Mouse (Mus musculus): Measurements from ENCODE around the gene Ap3m1. TPM values are rescaled to one million over a fixed set of nuclear protein-coding genes. Genes with fewer than 3 reads are reported as not detected.

The Ap3m1 gene
- polyA plus RNA-seq, 1 experiment from 2014 or later, result 72.3 TPM

- peaks cover 21 to 63% of the 10 kb centered on the region in 2 experiments for H3K4me1 ChIP-seq (ENCODE audit: control insufficient read depth in 2 of 2, insufficient read depth in 2 of 2, low read length in 2 of 2)
- no peak overlapping the region for H3K4me3 ChIP-seq (ENCODE audit: control insufficient read depth in 1 of 2, insufficient read depth in 1 of 2, low read depth in 1 of 2, low read length in 2 of 2)
- H3K9ac ChIP-seq (ENCODE audit: low read length), result no peak overlapping the region
- 0 out of 2 replicates have a peak overlapping the region, but pooled peaks have one; percentile 8 for H3K4me2 ChIP-seq (ENCODE audit: low read length)
- H3K36me3 ChIP-seq (ENCODE audit: control insufficient read depth, insufficient read depth, low read length), result no peaks in the 10 kb centered on the region
- WGBS, result 11% methylated on average over 1 of the region's 1 CpGs
- H3K9me3 ChIP-seq (ENCODE audit: control insufficient read depth, low read length), result no peaks in the 10 kb centered on the region
- no peaks in the 10 kb centered on the region for H3K27me3 ChIP-seq (ENCODE audit: control insufficient read depth, insufficient read depth, low read length)
- ATAC-seq (ENCODE audit: insufficient number of reproducible peaks, insufficient read depth, low FRiP score, low read depth), result no peak
- peak overlapping the region; percentile 35 to 52; a peak in 2 of 4 replicates for H3K27ac ChIP-seq (replicated peaks in 1 of 2; ENCODE audit: control insufficient read depth in 1 of 2, insufficient read depth in 1 of 2, low read depth in 2 of 2, low read length in 2 of 2)
Observed at GRCm38 (mm10) chr14:21082823-21083222, 30.5 kb upstream of the Ap3m1 start.

GRCm38 (mm10) chr14:21078511-21078910, 26.2 kb upstream of the Ap3m1 start:
- peak overlapping the region in 1 of 2 experiments; percentile 59; a peak in 2 of 4 replicates for H3K27ac ChIP-seq (replicated peaks in 1 of 2; ENCODE audit: control insufficient read depth in 1 of 2, insufficient read depth in 1 of 2, low read depth in 2 of 2, low read length in 2 of 2)

GRCm38 (mm10) chr14:21077939-21078338, 25.6 kb upstream of the Ap3m1 start:
- Histone ChIP-seq H3K4me3 (ENCODE audit: control insufficient read depth in 1 of 2, insufficient read depth in 1 of 2, low read depth in 1 of 2, low read length in 2 of 2) (peak overlapping the region in 1 of 2 experiments; percentile 74; a peak in 1 of 4 replicates), H3K9me3 (ENCODE audit: control insufficient read depth, low read length) (no peaks in the 10 kb centered on the region), H3K9ac (ENCODE audit: low read length) (0 out of 2 replicates have a peak overlapping the region, but pooled peaks have one; percentile 83), H3K36me3 (ENCODE audit: control insufficient read depth, insufficient read depth, low read length) (no peaks in the 10 kb centered on the region), H3K27ac (replicated peaks in 1 of 2; ENCODE audit: control insufficient read depth in 1 of 2, insufficient read depth in 1 of 2, low read depth in 2 of 2, low read length in 2 of 2) (peak overlapping the region; percentile 24 to 59; a peak in 3 of 4 replicates), H3K4me1 (ENCODE audit: control insufficient read depth in 2 of 2, insufficient read depth in 2 of 2, low read length in 2 of 2) (peaks cover 10 to 59% of the 10 kb centered on the region in 2 experiments), H3K4me2 (ENCODE audit: low read length) (peak overlapping the region; percentile 66), H3K27me3 (ENCODE audit: control insufficient read depth, insufficient read depth, low read length) (no peaks in the 10 kb centered on the region)
- WGBS, result 14% methylated on average over 4 of the region's 4 CpGs
- no peak for ATAC-seq (ENCODE audit: insufficient number of reproducible peaks, insufficient read depth, low FRiP score, low read depth)

More at GRCm38 (mm10) chr14:21078511-21078910, 26.2 kb upstream of the Ap3m1 start:
- no peak overlapping the region for H3K4me3 ChIP-seq (ENCODE audit: control insufficient read depth in 1 of 2, insufficient read depth in 1 of 2, low read depth in 1 of 2, low read length in 2 of 2)
- no peaks in the 10 kb centered on the region for H3K36me3 ChIP-seq (ENCODE audit: control insufficient read depth, insufficient read depth, low read length)
- H3K9ac ChIP-seq (ENCODE audit: low read length), result no peak overlapping the region
- H3K27me3 ChIP-seq (ENCODE audit: control insufficient read depth, insufficient read depth, low read length), result no peaks in the 10 kb centered on the region
- no peaks in the 10 kb centered on the region for H3K9me3 ChIP-seq (ENCODE audit: control insufficient read depth, low read length)
- peak overlapping the region; percentile 66 for H3K4me2 ChIP-seq (ENCODE audit: low read length)
- H3K4me1 ChIP-seq (ENCODE audit: control insufficient read depth in 2 of 2, insufficient read depth in 2 of 2, low read length in 2 of 2), result peaks cover 11 to 61% of the 10 kb centered on the region in 2 experiments
- no peak for ATAC-seq (ENCODE audit: insufficient number of reproducible peaks, insufficient read depth, low FRiP score, low read depth)

- Histone ChIP-seq H3K36me3 (ENCODE audit: control insufficient read depth, insufficient read depth, low read length) (no peaks in the 10 kb centered on the region), H3K9me3 (ENCODE audit: control insufficient read depth, low read length) (no peaks in the 10 kb centered on the region), H3K27me3 (ENCODE audit: control insufficient read depth, insufficient read depth, low read length) (no peaks in the 10 kb centered on the region), H3K4me2 (ENCODE audit: low read length) (peak overlapping the region; percentile 66), H3K4me1 (ENCODE audit: control insufficient read depth in 2 of 2, insufficient read depth in 2 of 2, low read length in 2 of 2) (peaks cover 7 to 47% of the 10 kb centered on the region in 2 experiments), H3K9ac (ENCODE audit: low read length) (peak overlapping the region; percentile 83), H3K27ac (replicated peaks in 1 of 2; ENCODE audit: control insufficient read depth in 1 of 2, insufficient read depth in 1 of 2, low read depth in 2 of 2, low read length in 2 of 2) (peak overlapping the region; percentile 89 to 92), H3K4me3 (ENCODE audit: control insufficient read depth in 1 of 2, insufficient read depth in 1 of 2, low read depth in 1 of 2, low read length in 2 of 2) (peak overlapping the region; percentile 74 to 93)
- ATAC-seq (ENCODE audit: insufficient number of reproducible peaks, insufficient read depth, low FRiP score, low read depth), result peak; percentile 17; the same call in 1 of the 2 replicates
- WGBS, result 24% methylated on average over 7 of the region's 7 CpGs
Observed at GRCm38 (mm10) chr14:21076501-21077194, 24.3 kb upstream of the Ap3m1 start.

GRCm38 (mm10) chr14:21075751-21076500, 23.6 kb upstream of the Ap3m1 start:
- Histone ChIP-seq H3K4me3 (ENCODE audit: control insufficient read depth in 1 of 2, insufficient read depth in 1 of 2, low read depth in 1 of 2, low read length in 2 of 2) (peak overlapping the region; percentile 74 to 93), H3K9ac (ENCODE audit: low read length) (peak overlapping the region; percentile 83), H3K27me3 (ENCODE audit: control insufficient read depth, insufficient read depth, low read length) (no peaks in the 10 kb centered on the region), H3K27ac (replicated peaks in 1 of 2; ENCODE audit: control insufficient read depth in 1 of 2, insufficient read depth in 1 of 2, low read depth in 2 of 2, low read length in 2 of 2) (peak overlapping the region; percentile 89 to 92), H3K36me3 (ENCODE audit: control insufficient read depth, insufficient read depth, low read length) (no peaks in the 10 kb centered on the region), H3K4me1 (ENCODE audit: control insufficient read depth in 2 of 2, insufficient read depth in 2 of 2, low read length in 2 of 2) (peaks cover 7 to 44% of the 10 kb centered on the region in 2 experiments), H3K4me2 (ENCODE audit: low read length) (peak overlapping the region; percentile 66), H3K9me3 (ENCODE audit: control insufficient read depth, low read length) (no peaks in the 10 kb centered on the region)
- ATAC-seq (ENCODE audit: insufficient number of reproducible peaks, insufficient read depth, low FRiP score, low read depth), result peak; percentile 99
- under 1% methylated on average over 53 of the region's 59 CpGs for WGBS

- Histone ChIP-seq H3K9ac (ENCODE audit: low read length) (peak overlapping the region; percentile 83; the same call in 1 of the 2 replicates), H3K4me2 (ENCODE audit: low read length) (peak overlapping the region; percentile 66), H3K27me3 (ENCODE audit: control insufficient read depth, insufficient read depth, low read length) (no peaks in the 10 kb centered on the region), H3K4me3 (ENCODE audit: control insufficient read depth in 1 of 2, insufficient read depth in 1 of 2, low read depth in 1 of 2, low read length in 2 of 2) (peak overlapping the region in 1 of 2 experiments; percentile 74; a peak in 1 of 4 replicates), H3K27ac (replicated peaks in 1 of 2; ENCODE audit: control insufficient read depth in 1 of 2, insufficient read depth in 1 of 2, low read depth in 2 of 2, low read length in 2 of 2) (peak overlapping the region in 1 of 2 experiments; percentile 92; a peak in 1 of 4 replicates), H3K9me3 (ENCODE audit: control insufficient read depth, low read length) (no peaks in the 10 kb centered on the region), H3K4me1 (ENCODE audit: control insufficient read depth in 2 of 2, insufficient read depth in 2 of 2, low read length in 2 of 2) (peaks cover 10 to 49% of the 10 kb centered on the region in 2 experiments), H3K36me3 (ENCODE audit: control insufficient read depth, insufficient read depth, low read length) (no peaks in the 10 kb centered on the region)
- ATAC-seq (ENCODE audit: insufficient number of reproducible peaks, insufficient read depth, low FRiP score, low read depth), result no peak
- WGBS, result 50% methylated on average over 11 of the region's 11 CpGs
Observed at GRCm38 (mm10) chr14:21074398-21075320, 22.4 kb upstream of the Ap3m1 start.
